Comparison of ENCODE assay signal across 24 mouse cellular contexts in genomic region chr1:164450231-164450630, GRCm38 (mm10). TPM values are rescaled to one million over a fixed set of nuclear protein-coding genes. Genes with fewer than 3 reads are reported as not detected.
A peak's percentile ranks its signal among the peaks of the same experiment; 100 is the strongest.
DNase-seq lines count a peak whose midpoint lies in the region; ATAC-seq and TF ChIP-seq lines count a peak whose summit lies in the region.
"Had no signal": no experiment of that assay in that cellular context is flagged by ENCODE, and none has a peak within 500 bp of the region (broad histone marks: within the 10 kb centered on the region; RNA-seq: fewer than 3 reads in every experiment).

No protein-coding gene starts in this region.

- H3K27ac ChIP-seq in gastrocnemius, adult 2 months: peak overlapping the region; percentile 63
- H3K27ac ChIP-seq in heart, embryonic 14.5 days (replicated peaks in 1 of 2; ENCODE audit: control insufficient read depth in 1 of 2, insufficient read depth in 1 of 2, low read depth in 2 of 2, low read length in 2 of 2): peak overlapping the region; percentile 10 to 63; a peak in 3 of 4 replicates
- peak overlapping the region; percentile 76 for H3K27ac ChIP-seq in layer of hippocampus, adult 2 months
- H3K27ac ChIP-seq in olfactory bulb, adult 2 months (ENCODE audit: insufficient read depth, low read depth, low read length): peak overlapping the region; percentile 14; the same call in 1 of the 2 replicates
- H3K27ac ChIP-seq: hindbrain, postnatal 0 days; intestine, embryonic 15.5 days; limb, embryonic 13.5 days; liver, embryonic 12.5 days; midbrain, embryonic 13.5 days had no signal

- peak overlapping the region; percentile 42; the same call in 1 of the 2 replicates for H3K9ac ChIP-seq in heart, embryonic 14.5 days (ENCODE audit: low read length)
- H3K9ac ChIP-seq: intestine, embryonic 15.5 days; limb, embryonic 13.5 days; liver, embryonic 12.5 days; liver, postnatal 0 days; midbrain, embryonic 13.5 days had no signal

- H3K36me3 ChIP-seq in heart, embryonic 14.5 days (ENCODE audit: control insufficient read depth, insufficient read depth, low read length): peaks cover 89% of the 10 kb centered on the region
- H3K36me3 ChIP-seq: G1E; limb, embryonic 13.5 days; liver, embryonic 12.5 days had no signal

- H3K4me1 ChIP-seq in heart, embryonic 14.5 days (ENCODE audit: control insufficient read depth in 2 of 2, insufficient read depth in 2 of 2, low read length in 2 of 2): peaks cover 22 to 63% of the 10 kb centered on the region in 2 experiments
- H3K4me1 ChIP-seq in olfactory bulb, adult 2 months (ENCODE audit: control insufficient read depth, insufficient read depth, low read length): peaks cover 30% of the 10 kb centered on the region
- H3K4me1 ChIP-seq: megakaryocyte, embryonic 14.5 days had no signal

- H3K4me2 ChIP-seq in heart, embryonic 14.5 days (ENCODE audit: low read length): no peak overlapping the region
- H3K4me2 ChIP-seq: intestine, embryonic 15.5 days; limb, embryonic 13.5 days; liver, embryonic 12.5 days; midbrain, embryonic 13.5 days had no signal

- no peaks in the 10 kb centered on the region for H3K9me3 ChIP-seq in heart, embryonic 14.5 days (ENCODE audit: control insufficient read depth, low read length)
- H3K9me3 ChIP-seq: G1E; intestine, embryonic 15.5 days; limb, embryonic 13.5 days; liver, embryonic 12.5 days; midbrain, embryonic 13.5 days had no signal

- H3K27me3 ChIP-seq in heart, embryonic 14.5 days (ENCODE audit: control insufficient read depth, insufficient read depth, low read length): no peaks in the 10 kb centered on the region
- H3K27me3 ChIP-seq: intestine, embryonic 15.5 days; midbrain, embryonic 13.5 days had no signal

- H3K4me3 ChIP-seq in gastrocnemius, adult 2 months: no peak overlapping the region
- no peak overlapping the region for H3K4me3 ChIP-seq in heart, embryonic 14.5 days (ENCODE audit: control insufficient read depth in 1 of 2, insufficient read depth in 1 of 2, low read depth in 1 of 2, low read length in 2 of 2)
- H3K4me3 ChIP-seq in layer of hippocampus, adult 2 months: peak overlapping the region; percentile 20
- peak overlapping the region; percentile 2; the same call in 1 of the 2 replicates for H3K4me3 ChIP-seq in olfactory bulb, adult 2 months (ENCODE audit: insufficient read depth, low read depth, low read length)
- H3K4me3 ChIP-seq: erythroblast, embryonic 14.5 days; intestine, embryonic 15.5 days; limb, embryonic 13.5 days; liver, embryonic 12.5 days; megakaryocyte, embryonic 14.5 days; midbrain, embryonic 13.5 days had no signal

- WGBS in heart, embryonic 14.5 days: 39% methylated on average over 4 of the region's 4 CpGs
- WGBS in olfactory bulb, adult 2 months: 44% methylated on average over 4 of the region's 4 CpGs

- no peak for ATAC-seq in heart, embryonic 14.5 days (ENCODE audit: insufficient number of reproducible peaks, insufficient read depth, low FRiP score, low read depth)
- ATAC-seq: forebrain, embryonic 16.5 days; hindbrain, postnatal 0 days; liver, embryonic 12.5 days; midbrain, embryonic 13.5 days had no signal

- no peak for TF ChIP-seq CTCF in gastrocnemius, adult 2 months (IDR thresholded peaks at IDR 0.05)
- no peak for TF ChIP-seq CTCF in layer of hippocampus, adult 2 months (conservative IDR thresholded peaks at IDR 0.05)
- no peak for TF ChIP-seq CTCF in olfactory bulb, adult 2 months (IDR thresholded peaks at IDR 0.05; ENCODE audit: insufficient read depth, low read depth, low read length)

- no peak for TF ChIP-seq POLR2A in olfactory bulb, adult 2 months (IDR thresholded peaks at IDR 0.05; ENCODE audit: insufficient read depth, low read depth, low read length)

- intact Hi-C loops in gastrocnemius, adult 2 months (cut with DNase I): no loop called here

- DNase-seq in gastrocnemius, adult 2 months: no peak
- no peak for DNase-seq in gastrocnemius, postnatal 4 days (ENCODE audit: low spot score in 2 of 2)
- DNase-seq in heart, adult 11 months: no peak
- DNase-seq in layer of hippocampus, adult 2 months (ENCODE audit: low spot score in 2 of 2): no peak
- no peak for DNase-seq in layer of hippocampus, adult 9-11 months
- DNase-seq in spleen, postnatal 10 days (ENCODE audit: low spot score in 2 of 2): no peak
- DNase-seq: adrenal gland, adult 8-10 months; cerebellum, adult 2 months; kidney, postnatal 4 days; liver, postnatal 0 days; lung, postnatal 36 days; right cerebral cortex, adult 18-20 months; right cerebral cortex, postnatal 4 days had no signal

RNA-seq across cellular contexts. Expression of gene Atp1b1, which starts 7.9 kb away (rescaled TPM):
- 100 to 1,000 TPM; 115 to 262 TPM for total RNA-seq in gastrocnemius, adult 2 months (2021)
- total RNA-seq in gastrocnemius, postnatal 4 days (2021): 10 to 100 TPM; 61.7 to 77.4 TPM
- 303 and 312 TPM in 2 replicates for polyA plus RNA-seq in heart, embryonic 14.5 days (2014; fragmentation: Nextera tagmentation; extraction: Ambion mirVana)
- total RNA-seq in layer of hippocampus, adult 2 months (2021): 1,000 to 10,000 TPM; 1,930 to 2,057 TPM
- polyA plus RNA-seq in olfactory bulb, adult 2 months (2012; ENCODE audit: insufficient read depth, insufficient read length, low replicate concordance, missing spikeins): 868 and 1,072 TPM in 2 replicates
- polyA plus RNA-seq: erythroblast, embryonic 14.5 days; G1E had no signal

Comparison
In these comparisons a context has a peak if more than half of its experiments do, and no peak if none do; other contexts are left out.
1. H3K27ac ChIP-seq: peak in every context shown above with its lines; median percentile 76 in layer of hippocampus, adult 2 months; 63 in gastrocnemius, adult 2 months; 36 in heart, embryonic 14.5 days; 14 in olfactory bulb, adult 2 months.
2. H3K4me3 ChIP-seq: peak in layer of hippocampus, adult 2 months (single experiment) and olfactory bulb, adult 2 months (single experiment); none in gastrocnemius, adult 2 months (single experiment) and heart, embryonic 14.5 days (0 of 2).
3. RNA of gene Atp1b1, which starts 7.9 kb away (total RNA-seq): 1,930 to 2,057 TPM in layer of hippocampus, adult 2 months; 115 to 262 TPM in gastrocnemius, adult 2 months and 61.7 to 77.4 TPM in gastrocnemius, postnatal 4 days; every median in the first group is over 4 times any median in the second.